Mouse (Mus musculus) small intestine, adult 2 months (tissue): Measurements from ENCODE around the gene Angptl3.

Experiments
- CTCF ChIP-seq: fragments of 200-500 bp; IDR thresholded peaks from 2 replicates; pipeline ENCODE4 v1.5.1; 2012; ENCODE audit warnings: low read depth, mild to moderate bottlenecking, control low read depth, inconsistent platforms, low read length, moderate library complexity, mixed read lengths; ENCODE audit not compliant: insufficient replicate concordance, insufficient read length; ENCODE audit errors: extremely low read depth
- POLR2A ChIP-seq: fragments of 200-500 bp; IDR thresholded peaks from 2 replicates; pipeline ENCODE4 v1.6.1; 2012; ENCODE audit warnings: low read depth, mild to moderate bottlenecking, control low read depth, inconsistent platforms, low read length, moderate library complexity

- TF ChIP-seq CTCF = no peak
- no peak for TF ChIP-seq POLR2A
Observed at GRCm38 (mm10) chr4:99091151-99091701, 60.5 kb downstream of the Angptl3 start.
